Mouse (Mus musculus): ENCODE measurements at regions not wholly inside any gene's neighbourhood (a gene's known extent, or its start where the extent isn't known, plus 50 kb on each side); places are given as distances from the start of the nearest gene placed in this dataset.

- TF ChIP-seq GATA1 (IDR thresholded peaks at IDR 0.05; ENCODE audit: borderline replicate concordance, low read length) (no peak), FLI1 (IDR thresholded peaks at IDR 0.05; ENCODE audit: low read length) (no peak)
Observed at GRCm38 (mm10) chr1:76829690-76830089, 685.2 kb downstream of the Epha4 start.
